Mouse (Mus musculus) olfactory bulb, adult 2 months (tissue): Measurements from ENCODE around the gene Zglp1.

Source experiments
- CTCF ChIP-seq: fragments of 200-500 bp; IDR thresholded peaks from 2 replicates; pipeline ENCODE4 v1.5.1; 2012; ENCODE audit warnings: low read depth, mild to moderate bottlenecking, low read length, moderate library complexity; ENCODE audit not compliant: insufficient read depth
- POLR2A ChIP-seq: fragments of 200-500 bp; IDR thresholded peaks from 2 replicates; pipeline ENCODE4 v1.6.1; 2012; ENCODE audit warnings: mild to moderate bottlenecking, low read depth, low read length, moderate library complexity; ENCODE audit not compliant: insufficient read depth

DNA sequence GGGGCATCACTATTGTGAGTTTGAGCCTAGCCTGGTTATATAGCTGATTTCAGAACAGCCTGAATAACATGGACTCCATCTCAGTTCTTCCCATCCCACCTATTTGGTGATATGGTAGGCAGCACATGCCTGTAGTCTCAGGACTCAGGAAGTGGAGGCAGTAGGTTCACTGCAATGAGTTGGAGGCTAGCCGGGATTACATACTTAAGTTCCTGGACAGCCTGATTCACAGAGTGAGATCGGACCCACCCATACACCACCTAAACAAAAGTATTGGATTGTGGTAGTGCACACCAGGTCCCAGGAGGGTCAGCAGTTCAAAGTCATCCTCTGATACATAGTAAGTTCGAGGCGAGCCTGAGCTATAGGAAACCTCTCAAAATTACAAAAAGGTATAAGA lies 5.7 kb upstream of the Zglp1 start:
- TF ChIP-seq CTCF (no peak), POLR2A (no peak)
